Mouse (Mus musculus) lung, adult 2 months (tissue): ENCODE results near the gene Cdhr4.

Experiments
- CTCF ChIP-seq: fragments of 200-500 bp; IDR thresholded peaks from 2 replicates; pipeline ENCODE4 v1.5.1; 2011; ENCODE audit warnings: mild to moderate bottlenecking, low read length, control low read depth; ENCODE audit not compliant: insufficient read depth
- POLR2A ChIP-seq: fragments of 200-500 bp; IDR thresholded peaks from 2 replicates; pipeline ENCODE4 v1.6.1; 2011; ENCODE audit warnings: low read depth, mild to moderate bottlenecking, control low read depth, low read length, borderline replicate concordance; ENCODE audit errors: extremely low read depth

- TF ChIP-seq POLR2A (no peak), CTCF (no peak)
Observed at GRCm38 (mm10) chr9:107970311-107970710, 22.0 kb upstream of the Cdhr4 start.
